Mouse (Mus musculus) spleen, postnatal 36 days (tissue): Measurements from ENCODE around the gene Dnah6.

Experiments used
- DNase-seq, 2 experiments: peaks; one replicate each; pipeline ENCODE4 v3.0.0; 2022; ENCODE audit warnings: low spot score in 2 of 2, mixed read lengths in 1 of 2

Gene Dnah6

DNA sequence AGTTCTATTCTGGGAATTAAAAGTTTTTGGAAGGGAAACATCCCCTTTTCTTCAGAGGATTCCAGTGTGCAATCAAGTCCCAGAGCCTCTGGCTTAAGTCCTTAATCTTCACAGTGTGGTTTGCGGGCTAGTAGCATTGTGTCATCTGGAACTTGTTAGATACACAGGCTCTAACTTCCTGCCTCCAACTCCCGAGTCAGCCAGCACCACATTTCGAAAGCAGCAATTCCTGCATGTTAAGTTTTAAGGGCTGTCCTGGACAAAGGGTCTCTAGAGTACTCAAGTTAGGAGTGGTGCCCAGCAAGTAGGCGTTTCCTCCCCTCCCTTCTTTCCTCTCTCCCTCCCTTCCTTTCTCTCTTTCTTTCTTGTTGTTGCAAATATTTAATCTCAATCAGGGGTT lies 7.0 kb upstream of the Dnah6 start:
- no peak for DNase-seq

- DNase-seq, result peak in 1 of 2 experiments; percentile 26
Measured at GRCm38 (mm10) chr6:73227376-73228158, 6.1 kb upstream of the Dnah6 start.

DNA sequence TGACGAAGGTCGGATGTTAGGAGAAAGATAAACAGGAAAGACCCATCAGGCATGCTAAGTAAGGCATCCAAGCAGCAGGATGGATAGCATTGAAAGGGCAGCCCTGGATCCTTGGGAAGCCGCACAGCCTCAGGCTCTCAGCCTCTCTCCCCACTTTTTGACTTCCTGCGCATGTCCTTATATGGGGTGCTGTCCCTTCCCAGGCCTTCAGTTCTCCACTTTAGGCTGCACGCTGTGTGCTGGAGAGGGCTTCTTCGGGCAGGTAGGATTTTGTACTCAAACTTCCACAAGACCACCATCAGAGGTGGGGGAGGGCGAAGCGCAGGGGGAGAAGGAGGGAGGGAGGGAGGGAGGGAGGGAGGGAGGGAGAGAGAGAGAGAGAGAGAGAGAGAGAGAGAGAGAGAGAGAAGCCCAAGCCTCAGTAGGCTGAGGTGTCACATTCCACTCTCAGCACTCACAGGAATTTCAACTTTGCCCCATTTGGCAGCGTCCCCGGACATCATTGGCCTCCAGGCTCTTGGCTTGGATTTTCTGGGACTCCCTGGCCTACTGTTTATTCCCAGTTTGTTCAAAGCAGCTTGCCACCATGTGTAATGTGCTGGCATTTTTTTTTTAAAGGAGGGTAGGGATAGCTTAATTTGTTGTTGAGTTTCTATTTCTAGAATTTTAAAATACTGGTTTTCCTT lies 1.5 kb upstream of the Dnah6 start:
- peak in 1 of 2 experiments; percentile 11 for DNase-seq

DNA sequence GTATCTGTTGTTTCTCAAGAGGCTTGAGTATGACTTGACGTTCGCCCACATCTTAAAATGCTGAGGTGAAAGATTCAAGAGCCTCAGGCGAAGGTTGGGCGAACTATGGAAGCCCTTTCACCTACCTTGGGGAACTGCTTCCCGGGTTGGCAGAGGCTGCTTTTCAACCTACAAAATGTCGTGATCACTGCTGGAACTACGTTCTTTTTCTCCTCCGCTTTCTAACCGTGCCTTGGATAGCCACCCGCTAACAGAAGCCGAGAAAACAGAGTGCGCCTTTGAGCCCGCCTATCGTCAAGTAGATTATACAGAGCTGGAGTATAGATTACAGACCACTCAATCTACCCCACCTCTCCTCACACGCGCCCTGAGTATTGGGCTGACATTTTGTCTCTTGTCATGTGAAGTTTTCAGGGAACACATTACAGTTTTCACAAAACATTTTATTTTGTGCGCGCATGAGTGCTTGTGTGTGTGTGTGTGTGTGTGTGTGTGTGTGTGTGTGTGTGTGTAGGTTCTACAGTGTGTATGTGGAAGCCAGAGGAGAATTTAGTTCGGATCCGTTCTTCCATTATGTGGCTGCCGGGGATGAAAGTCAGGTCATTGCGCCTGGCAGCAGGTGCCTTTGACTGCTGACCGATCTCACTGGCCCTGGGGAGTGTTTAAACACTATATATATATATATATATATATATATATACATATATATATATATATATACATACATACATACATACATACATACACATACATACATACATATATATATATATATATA lies 696 bp upstream of the Dnah6 start:
- DNase-seq, result peak in 1 of 2 experiments; percentile 10

DNA sequence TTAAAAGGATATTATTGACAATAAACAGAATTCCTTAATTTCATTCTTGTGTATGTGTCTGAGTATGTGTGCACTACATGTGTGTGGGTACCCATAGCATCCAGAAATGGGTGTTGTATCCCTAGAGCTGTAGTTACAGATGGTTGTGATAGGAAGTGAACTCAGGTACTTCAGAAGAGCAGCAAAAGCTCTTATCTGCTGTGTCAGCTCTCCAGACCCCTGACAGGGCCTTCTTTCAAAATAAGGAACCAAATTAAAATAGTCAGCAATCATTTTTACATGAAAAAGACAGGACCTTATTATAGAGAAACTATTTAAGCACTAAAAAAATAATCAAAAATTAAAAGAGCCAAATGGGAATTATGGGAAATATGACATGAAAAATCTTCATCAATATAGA lies 9.8 kb downstream of the Dnah6 start:
- no peak for DNase-seq

- DNase-seq, result no peak
Measured at GRCm38 (mm10) chr6:73211036-73211435, 10.4 kb downstream of the Dnah6 start.

DNA sequence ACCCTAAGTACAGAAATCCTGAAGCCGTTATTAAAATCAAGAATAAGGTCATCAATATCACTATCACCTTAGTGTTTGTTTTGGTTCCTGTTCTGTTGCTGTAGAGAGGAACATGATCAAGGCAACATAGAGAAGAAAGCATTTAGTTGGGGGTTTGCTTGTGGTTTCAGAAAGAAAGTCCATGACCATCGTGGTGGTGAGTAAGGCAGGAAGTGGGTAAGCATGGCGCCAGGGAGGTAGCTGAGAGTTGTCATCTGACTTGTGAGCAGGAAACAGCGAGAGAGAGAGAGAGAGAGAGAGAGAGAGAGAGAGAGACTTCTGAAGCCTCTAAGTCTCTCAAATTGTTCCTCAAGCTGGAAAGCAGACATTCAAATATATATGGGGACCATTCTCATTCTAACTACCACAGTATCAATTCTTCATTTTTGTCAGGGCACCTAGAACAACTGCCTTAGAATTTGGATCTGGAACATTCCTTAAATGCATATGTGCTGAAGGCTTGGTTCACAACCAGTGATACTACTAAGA lies 10.9 kb downstream of the Dnah6 start:
- DNase-seq, result peak; percentile 71 to 75

- DNase-seq, result no peak
Measured at GRCm38 (mm10) chr6:73209598-73209997, 11.9 kb downstream of the Dnah6 start.

- no peak for DNase-seq
Measured at GRCm38 (mm10) chr6:73204937-73205336, 16.5 kb downstream of the Dnah6 start.

- DNase-seq, result no peak
Measured at GRCm38 (mm10) chr6:73203724-73204123, 17.7 kb downstream of the Dnah6 start.

DNA sequence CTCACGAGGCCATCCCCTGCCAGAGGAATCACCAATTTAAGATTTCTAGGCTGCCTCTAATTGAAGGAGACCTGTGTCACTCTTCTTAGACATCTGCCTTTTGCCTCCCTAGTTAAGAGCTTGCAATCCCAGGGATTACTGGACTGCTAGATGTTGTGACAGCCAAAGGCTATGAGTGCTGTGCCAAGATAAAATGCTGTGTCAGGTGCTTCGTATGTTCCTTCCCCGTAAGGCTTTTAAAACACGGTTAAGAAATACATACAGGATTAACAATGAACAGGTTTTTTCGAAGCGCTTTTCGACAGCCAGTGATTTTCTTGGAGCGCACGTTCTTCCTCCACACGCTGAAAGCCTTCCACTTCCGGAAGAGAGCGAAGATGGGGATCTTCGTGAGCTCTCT lies 26.2 kb downstream of the Dnah6 start:
- DNase-seq, result no peak

DNA sequence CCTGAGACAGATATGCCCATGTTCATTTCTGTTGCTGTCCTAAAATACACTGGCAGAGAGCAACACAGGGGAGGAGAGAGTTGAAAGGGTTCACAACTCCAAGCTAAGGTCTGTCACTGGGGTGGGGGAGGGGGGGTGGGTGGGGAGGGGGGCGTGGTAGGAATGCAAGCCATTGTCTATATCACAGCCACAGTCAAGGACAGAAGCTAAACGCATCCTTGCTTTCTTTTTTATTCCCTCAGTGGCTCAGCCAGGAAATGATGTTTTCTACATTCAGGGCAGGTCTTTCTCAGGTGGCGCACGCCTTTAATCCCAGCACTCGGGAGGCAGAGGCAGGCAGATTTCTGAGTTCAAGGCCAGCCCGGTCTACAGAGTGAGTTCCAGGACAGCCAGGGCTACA lies 30.7 kb downstream of the Dnah6 start:
- no peak for DNase-seq

DNA sequence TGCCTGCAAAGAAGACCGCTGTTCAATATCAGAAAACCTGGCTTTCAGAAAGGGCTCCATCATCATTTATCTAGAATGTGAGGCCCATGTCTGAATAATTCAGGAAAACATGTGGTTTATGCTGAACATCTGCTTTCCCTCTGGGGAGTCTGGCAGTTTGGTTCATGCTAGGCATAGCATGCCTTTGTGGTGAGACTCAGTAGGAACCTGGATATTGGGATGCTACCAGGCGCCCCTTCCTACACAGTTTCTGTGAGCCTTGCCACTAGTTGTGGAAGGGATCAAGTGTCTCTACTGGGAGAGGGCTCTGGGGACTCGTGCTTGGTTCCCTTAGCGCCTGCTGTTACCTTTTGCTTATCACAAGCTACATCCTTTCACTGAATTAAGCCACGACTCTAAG lies 37.2 kb downstream of the Dnah6 start:
- DNase-seq, result no peak

GRCm38 (mm10) chr6:73182987-73183386 lies 38.5 kb downstream of the Dnah6 start:
- no peak for DNase-seq

GRCm38 (mm10) chr6:73182410-73182809 lies 39.0 kb downstream of the Dnah6 start:
- DNase-seq, result no peak

- no peak for DNase-seq
Measured at GRCm38 (mm10) chr6:73182006-73182405, 39.4 kb downstream of the Dnah6 start.

DNA sequence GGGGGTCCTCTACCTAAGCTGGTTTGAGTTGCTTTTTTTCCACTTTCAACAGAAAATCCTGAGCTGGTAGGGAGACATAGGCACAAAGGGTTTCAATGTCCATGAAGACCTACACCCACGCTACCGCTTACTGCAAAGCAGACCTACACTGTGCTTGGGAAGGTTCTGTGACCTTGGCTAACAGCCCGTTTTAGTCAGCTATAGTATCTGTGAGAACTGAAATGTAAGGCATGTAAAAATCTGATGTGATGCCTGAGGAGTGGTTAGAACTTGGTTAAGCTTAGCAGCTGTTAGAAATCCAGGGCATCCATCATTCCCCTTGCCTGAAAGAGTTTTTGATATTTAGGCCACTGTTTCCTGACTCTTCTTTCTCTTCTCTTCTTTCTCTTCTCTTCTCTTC lies 46.3 kb downstream of the Dnah6 start:
- no peak for DNase-seq

GRCm38 (mm10) chr6:73167230-73167629 lies 54.2 kb downstream of the Dnah6 start:
- DNase-seq, result no peak

DNA sequence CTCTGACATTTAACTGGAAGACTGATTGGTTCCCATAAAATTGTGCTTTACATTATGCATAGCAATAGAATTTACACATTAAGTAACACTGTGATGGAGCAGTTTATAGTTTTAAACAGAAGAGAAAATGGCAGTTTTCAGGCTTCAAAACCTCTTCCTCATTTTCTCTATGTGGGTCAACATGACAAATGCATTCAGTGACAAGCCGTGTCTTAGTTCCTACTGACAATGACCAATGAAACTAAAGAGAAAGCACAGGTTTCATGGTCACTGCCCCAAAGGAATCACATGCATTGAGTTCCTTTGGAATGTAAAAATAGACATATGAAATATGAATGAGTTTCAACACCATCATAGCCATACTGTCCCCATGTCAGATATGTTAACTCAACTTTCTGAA lies 58.5 kb downstream of the Dnah6 start:
- no peak for DNase-seq

GRCm38 (mm10) chr6:73161338-73161737 lies 60.1 kb downstream of the Dnah6 start:
- no peak for DNase-seq

DNA sequence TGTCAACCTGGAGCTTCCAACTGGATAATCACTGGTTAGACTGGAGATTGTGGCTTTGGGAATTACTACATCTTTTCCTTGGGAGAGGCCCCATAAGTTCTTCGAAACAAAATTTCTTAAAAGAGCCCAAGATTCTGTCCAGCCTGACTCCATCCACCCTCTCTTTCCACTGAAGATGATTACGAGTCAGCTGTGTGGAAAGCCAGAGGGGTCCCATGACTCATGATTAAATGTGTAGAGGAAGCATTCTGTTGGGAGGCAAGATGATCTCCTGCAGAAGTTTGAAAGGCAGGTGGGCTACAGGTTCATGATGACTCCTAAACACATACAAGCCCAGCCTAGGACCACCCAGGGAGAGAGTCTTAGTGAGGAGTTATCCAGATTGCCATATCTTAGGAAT lies 66.0 kb downstream of the Dnah6 start:
- DNase-seq, result no peak

DNA sequence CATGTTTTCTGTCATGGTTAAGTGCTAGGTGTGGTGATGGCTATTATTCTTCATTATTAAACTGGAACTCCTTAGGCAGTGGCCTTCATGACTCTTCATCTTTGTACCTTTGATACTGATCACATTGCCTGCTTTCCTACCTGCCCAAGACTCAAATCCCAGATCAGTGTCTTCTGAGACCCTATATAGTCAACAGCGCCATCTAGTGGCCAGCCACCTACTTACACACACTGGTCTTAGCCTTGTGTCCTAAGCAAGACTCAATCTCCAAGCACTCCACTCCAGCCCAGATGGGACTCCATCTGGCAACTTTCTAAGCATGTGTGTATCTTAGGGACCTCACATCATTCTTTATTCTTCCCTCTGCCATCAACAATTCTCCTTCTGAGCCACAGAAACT lies 67.8 kb downstream of the Dnah6 start:
- DNase-seq, result peak; percentile 52 to 54
